Mouse (Mus musculus) bone marrow macrophage, adult 2 months (primary cell): ENCODE data around the gene Gm17455. TPM values are rescaled to one million over a fixed set of nuclear protein-coding genes. Genes with fewer than 3 reads are reported as not detected.
A peak's percentile ranks its signal among the peaks of the same experiment; 100 is the strongest.

ENCODE experiments used
- H3K27ac ChIP-seq: 2 replicates; pipeline ENCODE4 v1.5.1; 2012; ENCODE audit warnings: low read depth, low read length; ENCODE audit not compliant: insufficient read depth
- H3K4me1 ChIP-seq: 2 replicates; pipeline ENCODE4 v1.6.1; 2012; ENCODE audit warnings: low read length; ENCODE audit not compliant: control insufficient read depth, insufficient read depth
- H3K4me3 ChIP-seq: 2 replicates; pipeline ENCODE4 v1.5.1; 2012; ENCODE audit warnings: mild to moderate bottlenecking, low read length, moderate library complexity; ENCODE audit not compliant: insufficient read depth
- CTCF ChIP-seq: IDR thresholded peaks from 2 replicates; pipeline ENCODE4 v1.5.1; 2012; ENCODE audit warnings: low read depth, mild to moderate bottlenecking, low read length, moderate library complexity
- POLR2A ChIP-seq: IDR thresholded peaks from 2 replicates; pipeline ENCODE4 v1.6.1; 2012; ENCODE audit warnings: mild to moderate bottlenecking, low read depth, low read length, borderline replicate concordance
- polyA plus RNA-seq: library from polyadenylated mRNA; stranded (reverse); fragments of >200 nt; gene quantifications from 2 replicates; pipeline ENCODE4 v1.2.4, GENCODE M21; 2012; ENCODE audit not compliant: missing spikeins, insufficient read depth, insufficient read length

The Gm17455 gene
- polyA plus RNA-seq, 1 experiment: not detected

DNA sequence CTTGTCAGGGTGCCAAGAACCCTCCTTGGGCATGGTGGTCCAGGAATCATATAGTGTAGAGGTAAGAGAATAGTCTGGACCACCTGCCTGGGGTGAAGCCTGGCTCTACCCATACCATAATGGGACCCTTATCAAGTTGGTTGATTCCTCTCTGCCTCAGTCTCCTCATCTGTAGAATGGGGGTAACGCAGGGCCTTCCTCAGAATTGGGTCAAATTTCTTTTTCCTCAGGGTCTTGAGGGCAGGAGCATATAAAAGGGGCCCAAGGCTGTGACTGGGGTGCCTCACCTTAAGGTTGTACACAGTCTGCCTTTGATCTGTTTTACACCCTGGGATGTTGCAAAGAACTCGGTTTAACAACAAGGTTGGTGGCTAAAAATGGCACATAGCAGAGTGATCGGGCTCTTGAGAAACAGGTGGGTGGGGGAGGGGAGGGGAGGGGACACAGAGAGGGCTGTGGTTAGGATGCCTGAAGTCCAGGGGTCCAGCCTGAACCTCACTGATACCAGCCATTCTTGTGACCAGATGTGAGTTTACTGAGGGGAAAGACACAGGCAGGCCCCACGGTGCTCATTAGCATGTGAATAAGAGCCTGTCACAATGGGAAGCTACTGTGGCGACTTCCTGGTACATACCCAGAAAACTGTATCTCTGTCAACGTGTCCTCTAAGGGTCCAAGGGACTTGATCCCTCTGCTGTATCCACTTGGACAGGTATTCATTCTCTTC lies 9.2 kb upstream of the Gm17455 start:
- no peak for TF ChIP-seq CTCF
- no peak for TF ChIP-seq POLR2A
- Histone ChIP-seq H3K4me1 (peaks cover 43% of the 10 kb centered on the region), H3K27ac (0 out of 2 replicates have a peak overlapping the region, but pooled peaks have one; percentile 11), H3K4me3 (no peak overlapping the region)

DNA sequence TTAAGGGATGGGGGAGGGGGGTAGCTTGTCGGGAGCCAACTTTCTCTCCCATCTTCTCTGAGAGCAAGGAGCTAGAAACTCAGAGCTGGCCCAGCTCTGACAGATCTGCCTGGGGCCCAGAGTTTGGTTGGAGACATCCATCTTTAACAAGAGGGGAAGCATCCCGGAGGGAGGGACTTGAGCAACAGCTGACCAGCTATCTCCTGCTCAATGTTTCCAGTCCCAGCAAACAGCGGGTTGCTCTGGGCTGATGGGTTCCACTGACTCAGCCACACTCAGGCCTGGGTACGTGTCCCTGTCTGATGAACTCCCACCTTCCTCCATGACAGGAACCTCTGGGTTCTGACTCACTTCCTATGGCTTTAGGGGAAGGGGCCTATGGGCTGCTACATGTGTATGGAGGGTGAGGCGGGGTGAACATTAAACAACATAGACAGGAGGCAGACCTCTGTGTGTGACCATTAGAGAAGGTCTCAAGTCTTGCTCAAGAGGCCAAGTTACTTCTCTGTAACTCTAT lies 8.6 kb upstream of the Gm17455 start:
- no peak overlapping the region for H3K4me3 ChIP-seq
- TF ChIP-seq CTCF (no peak), POLR2A (no peak)
- H3K27ac ChIP-seq: peak overlapping the region; percentile 11; the same call in 1 of the 2 replicates
- H3K4me1 ChIP-seq: peaks cover 50% of the 10 kb centered on the region

DNA sequence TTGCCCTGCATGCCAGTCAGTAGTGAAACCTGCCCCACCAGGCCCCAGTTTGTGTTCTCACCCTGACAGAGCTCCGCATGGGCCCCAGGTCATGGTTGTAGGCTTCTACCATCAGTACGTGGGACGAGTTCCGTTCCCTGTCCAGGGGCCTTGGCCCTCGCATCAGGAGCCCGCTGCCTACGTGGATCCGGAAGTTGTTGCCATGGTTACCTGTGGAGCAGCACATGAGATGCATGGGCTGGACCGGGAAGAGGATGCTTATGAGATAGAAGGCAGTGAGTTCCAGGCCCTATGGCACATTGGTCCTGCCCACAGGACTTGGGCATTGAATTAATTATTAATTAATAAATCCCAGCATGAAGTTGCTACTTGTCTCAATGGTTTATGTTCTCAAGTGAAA lies 7.9 kb upstream of the Gm17455 start:
- H3K4me3 ChIP-seq: no peak overlapping the region
- peaks cover 57% of the 10 kb centered on the region for H3K4me1 ChIP-seq
- H3K27ac ChIP-seq: no peak overlapping the region
- TF ChIP-seq CTCF (no peak), POLR2A (no peak)

DNA sequence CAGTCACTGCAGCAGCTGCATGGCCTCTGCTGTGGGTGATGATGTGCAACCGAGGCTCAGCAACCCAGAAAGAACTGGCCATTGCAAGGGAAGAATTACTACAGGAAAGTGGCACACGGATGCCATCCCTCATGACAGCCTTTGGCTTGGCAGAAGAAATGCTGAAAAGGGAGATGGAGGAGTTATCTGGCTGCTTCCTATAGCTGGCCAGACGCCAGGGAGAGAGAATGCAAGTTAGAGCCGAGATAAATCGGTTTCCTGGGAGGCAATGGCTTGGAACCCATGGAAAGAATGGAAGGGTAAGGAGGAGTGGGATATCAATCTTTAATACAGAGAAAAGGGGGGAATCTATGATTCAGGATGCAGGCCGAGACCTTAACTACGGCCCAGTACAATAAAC lies 4.6 kb upstream of the Gm17455 start:
- no peak overlapping the region for H3K4me3 ChIP-seq
- peaks cover 64% of the 10 kb centered on the region for H3K4me1 ChIP-seq
- TF ChIP-seq CTCF (no peak), POLR2A (no peak)
- no peak overlapping the region for H3K27ac ChIP-seq

DNA sequence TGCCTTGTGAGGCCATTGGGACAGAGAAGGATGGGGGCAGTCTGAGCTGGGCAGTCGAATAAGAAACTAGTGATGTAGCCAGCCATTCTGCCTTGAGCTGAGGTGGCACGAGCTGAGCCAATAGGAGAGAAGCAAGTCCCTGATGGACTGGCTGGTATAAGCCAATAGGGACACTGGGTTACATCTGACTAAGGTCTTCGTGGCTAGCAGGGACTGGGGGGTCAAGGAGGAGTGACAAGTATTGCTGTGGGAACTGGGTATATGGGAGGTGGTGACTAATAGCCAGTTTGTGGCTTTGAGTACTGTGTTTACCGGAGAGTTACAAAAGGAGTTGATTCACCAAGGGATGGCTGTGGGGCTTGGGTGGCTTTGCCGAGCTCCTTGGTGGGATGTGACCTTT lies 3.9 kb upstream of the Gm17455 start:
- no peak overlapping the region for H3K27ac ChIP-seq
- H3K4me3 ChIP-seq: no peak overlapping the region
- peaks cover 59% of the 10 kb centered on the region for H3K4me1 ChIP-seq
- TF ChIP-seq POLR2A: no peak
- TF ChIP-seq CTCF: no peak

DNA sequence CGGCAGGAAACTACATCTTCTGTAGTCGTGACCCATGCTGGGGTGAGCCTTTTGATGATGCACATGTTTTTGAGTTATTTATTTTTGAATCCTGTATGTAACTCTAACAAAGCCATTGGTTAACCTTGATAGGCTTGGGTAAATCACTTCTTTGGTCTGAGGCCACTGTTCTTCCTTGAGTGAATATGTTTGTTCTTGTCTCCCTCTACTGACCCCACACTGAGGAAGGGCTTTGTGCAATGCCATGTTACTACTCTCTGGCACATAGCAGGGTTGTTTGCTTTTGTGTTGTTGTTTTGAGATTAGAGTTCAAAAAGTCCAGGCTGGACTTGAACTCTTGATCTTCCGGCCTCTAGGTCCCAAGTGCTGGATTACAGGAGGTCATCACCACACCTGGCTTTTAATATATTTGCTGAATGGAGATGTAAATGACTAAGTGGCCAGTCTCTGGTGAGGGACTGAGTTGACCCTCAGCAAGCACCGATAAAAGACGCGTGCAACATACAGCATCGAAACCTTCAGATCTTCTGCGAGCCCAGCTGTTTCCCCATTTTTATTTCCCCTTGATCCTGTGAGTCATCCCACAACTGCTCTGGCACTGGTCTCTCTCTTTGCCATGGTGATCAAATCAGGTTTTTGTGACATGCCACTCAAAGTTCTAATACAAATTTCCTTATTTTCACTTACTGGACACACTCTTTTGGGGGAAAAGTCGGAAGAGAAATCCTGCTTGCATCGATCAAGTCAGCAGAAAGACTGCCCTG lies 1.3 kb upstream of the Gm17455 start:
- TF ChIP-seq POLR2A (no peak), CTCF (no peak)
- H3K27ac ChIP-seq: peak overlapping the region; percentile 84
- H3K4me1 ChIP-seq: peaks cover 48% of the 10 kb centered on the region
- no peak overlapping the region for H3K4me3 ChIP-seq

DNA sequence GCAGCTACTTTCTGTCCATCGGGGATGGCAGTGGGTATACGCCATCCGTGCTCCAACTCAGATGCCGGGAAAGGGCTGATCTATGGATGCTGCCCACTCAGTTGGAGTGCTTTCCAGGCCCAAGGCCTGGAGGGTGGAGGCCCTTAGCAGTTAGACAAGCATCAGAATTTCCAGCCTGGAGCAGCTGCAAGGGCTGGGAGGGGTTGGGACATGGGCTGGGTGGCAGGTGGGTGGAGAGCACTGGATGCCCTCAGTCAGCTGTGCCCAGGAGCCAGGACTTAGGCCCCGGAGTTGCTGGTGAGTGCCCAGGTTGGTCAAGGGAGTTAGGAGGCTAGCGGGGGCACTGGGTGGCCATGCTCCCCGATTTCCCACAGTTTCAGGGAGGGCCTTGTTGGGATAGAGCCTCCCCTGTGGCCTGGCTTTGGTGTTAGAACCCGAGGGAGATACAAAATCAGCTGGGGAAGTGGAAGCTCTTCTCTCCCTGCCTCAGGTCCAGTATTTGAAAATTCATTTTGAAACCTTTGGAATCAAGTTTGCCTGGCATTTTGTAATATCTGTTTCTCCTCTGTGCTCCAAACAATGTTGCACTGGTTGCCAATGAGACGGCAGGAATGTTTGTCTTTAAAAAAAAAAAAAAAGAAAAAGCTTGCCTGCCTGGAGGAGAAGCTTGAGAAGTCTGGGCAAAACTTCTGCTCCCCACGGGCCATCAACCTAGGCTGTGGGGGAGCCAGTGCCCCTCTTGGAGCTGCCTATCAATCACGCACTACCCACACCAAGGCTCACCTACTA lies 1.2 kb downstream of the Gm17455 start:
- no peak overlapping the region for H3K4me3 ChIP-seq
- H3K4me1 ChIP-seq: peaks cover 42% of the 10 kb centered on the region
- TF ChIP-seq POLR2A (no peak), CTCF (no peak)
- H3K27ac ChIP-seq: no peak overlapping the region

DNA sequence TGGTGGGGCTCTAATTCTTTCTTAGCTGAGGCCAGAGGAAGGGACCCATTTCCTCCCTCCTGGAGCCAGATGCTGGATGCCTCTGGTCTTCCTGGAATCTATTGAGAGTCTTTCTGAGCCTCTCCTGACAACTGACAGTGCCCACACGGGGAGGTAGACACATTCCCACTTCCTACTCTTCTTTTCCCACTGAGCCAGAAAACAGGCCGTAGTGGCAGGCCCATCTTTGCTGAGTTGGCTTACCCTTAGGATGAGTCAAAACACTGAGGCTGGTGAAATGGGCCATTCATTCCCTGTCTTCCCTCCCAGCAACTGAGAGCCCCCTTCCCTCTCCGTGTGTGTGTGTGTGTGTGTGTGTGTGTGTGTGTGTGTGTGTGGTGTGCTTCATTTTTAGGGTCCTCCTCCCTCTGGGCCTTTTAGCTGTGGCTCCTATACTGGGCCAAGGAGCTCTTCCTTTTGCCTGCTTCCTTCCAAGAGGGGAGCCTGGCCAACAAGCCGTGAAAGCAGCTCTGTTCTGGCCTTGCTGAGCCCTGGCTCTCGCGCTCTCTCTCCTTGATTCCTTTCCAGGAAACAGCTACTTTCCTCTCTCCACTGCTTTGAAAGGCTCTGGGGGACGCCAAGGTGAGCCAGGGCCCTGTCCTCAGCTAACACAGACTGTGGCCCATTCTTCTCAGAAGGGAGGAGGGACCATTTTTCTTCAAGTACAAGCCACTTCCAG lies 6.1 kb downstream of the Gm17455 start:
- no peak for TF ChIP-seq CTCF
- no peak for TF ChIP-seq POLR2A
- H3K27ac ChIP-seq: no peak overlapping the region
- no peak overlapping the region for H3K4me3 ChIP-seq
- H3K4me1 ChIP-seq: 0 out of 2 replicates have a peak, but pooled peaks cover 3% of the 10 kb centered on the region

DNA sequence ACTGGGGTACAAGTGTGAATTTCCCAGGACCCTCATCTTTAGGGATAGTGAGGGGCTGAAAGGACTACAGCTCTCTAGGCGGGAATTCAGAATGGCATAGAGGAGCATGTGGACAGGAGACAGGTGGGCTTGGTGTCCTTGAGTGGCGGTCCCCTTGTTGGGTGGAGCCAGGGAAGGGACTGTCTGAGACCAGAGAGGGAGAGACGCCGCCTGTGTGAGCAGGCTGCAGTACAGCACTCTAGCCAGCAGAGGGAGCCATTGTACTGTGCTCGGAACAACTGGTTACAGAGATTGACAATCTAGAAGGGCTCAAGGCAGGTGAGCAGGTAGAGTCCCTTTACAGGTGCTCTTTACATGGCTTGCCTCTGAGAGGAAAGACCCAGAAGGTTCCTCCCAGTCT lies 8.3 kb downstream of the Gm17455 start:
- 0 out of 2 replicates have a peak, but pooled peaks cover 3% of the 10 kb centered on the region for H3K4me1 ChIP-seq
- no peak overlapping the region for H3K4me3 ChIP-seq
- H3K27ac ChIP-seq: no peak overlapping the region
- TF ChIP-seq POLR2A (no peak), CTCF (peak; percentile 91)
